Mouse (Mus musculus): Measurements from ENCODE around the gene Set.
"Not testable (repeated sequence)": the region's sequence is repeated elsewhere in the genome, so short reads cannot be mapped to it uniquely, and the experiment has no call there.

Gene Set

GRCm38 (mm10) chr2:30057223-30057904 lies at the start of gene Set:
TSS of gene Set (plus strand) at chr2:30057378.
- no peak for DNase-seq

GRCm38 (mm10) chr2:30009101-30009500 lies 48.1 kb upstream of the Set start:
- DNase-seq: no peak

GRCm38 (mm10) chr2:30010840-30011281 lies 46.3 kb upstream of the Set start:
- peak; percentile 66 for DNase-seq

- peak; percentile 76 for DNase-seq
Observed at GRCm38 (mm10) chr2:30014326-30014966, 42.7 kb upstream of the Set start.

GRCm38 (mm10) chr2:30025454-30025853 lies 31.7 kb upstream of the Set start:
- no peak for DNase-seq

- DNase-seq: no peak
Observed at GRCm38 (mm10) chr2:30026997-30027396, 30.2 kb upstream of the Set start.

- no peak for DNase-seq
Observed at GRCm38 (mm10) chr2:30032244-30032846, 24.8 kb upstream of the Set start.

GRCm38 (mm10) chr2:30032957-30033356 lies 24.2 kb upstream of the Set start:
- no peak for DNase-seq

- DNase-seq: no peak
Observed at GRCm38 (mm10) chr2:30037762-30038161, 19.4 kb upstream of the Set start.

GRCm38 (mm10) chr2:30038370-30038769 lies 18.8 kb upstream of the Set start:
- no peak for DNase-seq

- no peak for DNase-seq
Observed at GRCm38 (mm10) chr2:30039687-30040086, 17.5 kb upstream of the Set start.

- DNase-seq: peak; percentile 93
Observed at GRCm38 (mm10) chr2:30042445-30042844, 14.7 kb upstream of the Set start.

GRCm38 (mm10) chr2:30044550-30044949 lies 12.6 kb upstream of the Set start:
- no peak for DNase-seq

- DNase-seq: no peak
Observed at GRCm38 (mm10) chr2:30047127-30047526, 10.1 kb upstream of the Set start.

GRCm38 (mm10) chr2:30048101-30048501 lies 9.1 kb upstream of the Set start:
- no peak for DNase-seq

- peak; percentile 99 for DNase-seq
Observed at GRCm38 (mm10) chr2:30048699-30049388, 8.3 kb upstream of the Set start, which contains the start of gene Wdr34. TSS of gene Wdr34 (minus strand) at chr2:30048881.

GRCm38 (mm10) chr2:30049831-30050230 lies 7.3 kb upstream of the Set start:
- no peak for DNase-seq

GRCm38 (mm10) chr2:30051992-30052761 lies 5.0 kb upstream of the Set start:
- no peak for DNase-seq

GRCm38 (mm10) chr2:30055310-30055709 lies 1.9 kb upstream of the Set start:
- not testable (repeated sequence) for DNase-seq

- DNase-seq: no peak
Observed at GRCm38 (mm10) chr2:30056736-30057135, 442 bp upstream of the Set start.

- DNase-seq: no peak
Observed at GRCm38 (mm10) chr2:30058418-30058817, 1.2 kb downstream of the Set start.

All from lung, postnatal 14 days (tissue).